Mouse (Mus musculus) liver, embryonic 18 days (tissue): Measurements from ENCODE around the gene Golt1a. TPM values are rescaled to one million over a fixed set of nuclear protein-coding genes. Genes with fewer than 3 reads are reported as not detected.

ENCODE experiments used
- polyA plus RNA-seq: library from polyadenylated mRNA; depleted of rRNA; stranded (reverse); fragments of >200 nt; gene quantifications from 2 replicates; pipeline ENCODE4 v1.2.3, GENCODE M21; 2012; rRNA removed

Golt1a gene
- 5.8 and 7.1 TPM in 2 replicates for polyA plus RNA-seq

GRCm38 (mm10) chr1:133309652-133310267 is at the start of gene Golt1a:
Gene Golt1a, plus strand, starts transcription at chr1:133309800.

GRCm38 (mm10) chr1:133321267-133321925 is 11.8 kb downstream of the Golt1a start, which contains the start of gene Kiss1:
Gene Kiss1, plus strand, starts transcription at chr1:133321875.

GRCm38 (mm10) chr1:133350210-133350609 is 40.6 kb downstream of the Golt1a start, which contains the start of gene Ren1:
Gene Ren1, plus strand, starts transcription at chr1:133350510.

DNA sequence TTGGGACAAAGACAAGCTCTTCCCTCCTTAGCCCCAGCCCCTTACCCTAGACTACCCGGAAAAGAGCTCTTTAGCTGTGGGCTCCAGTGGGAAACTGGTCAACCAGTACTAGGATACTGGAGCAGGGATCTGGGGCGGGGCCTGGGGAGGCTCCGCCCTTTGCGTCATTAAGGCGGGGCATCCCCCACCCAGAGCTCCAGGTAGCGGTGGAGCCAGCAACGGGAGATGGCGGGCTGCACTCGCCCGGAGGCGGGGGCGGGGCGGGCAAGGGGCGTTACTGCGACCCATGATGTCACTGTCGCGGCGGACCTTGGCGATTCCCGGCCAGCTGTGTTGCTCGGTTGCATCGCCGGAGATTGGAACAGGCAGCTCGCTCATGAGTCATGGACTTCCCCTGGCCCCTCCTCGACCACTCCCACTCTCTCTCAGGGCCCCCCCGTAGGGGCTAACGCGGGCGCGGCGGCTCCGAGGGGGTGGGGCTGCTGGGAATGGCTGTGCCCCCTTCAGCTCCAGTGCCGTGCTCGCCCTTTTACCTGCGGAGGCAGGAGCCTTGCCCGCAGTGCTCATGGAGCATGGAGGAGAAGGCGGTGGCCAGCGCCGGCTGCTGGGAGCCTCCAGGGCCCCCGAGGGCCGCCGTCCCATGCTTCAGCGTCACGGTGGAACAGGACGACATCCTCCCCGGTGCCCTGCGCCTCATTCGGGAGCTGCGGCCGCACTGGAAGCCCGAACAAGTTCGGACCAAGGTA is 53.8 kb downstream of the Golt1a start, which contains the start of gene Etnk2:
Gene Etnk2, plus strand, starts transcription at position 297 of the 746 bp plus-strand sequence.

Other genes with a start within 250 kb of the Golt1a start
- 27.0 and 27.7 TPM in 2 replicates for gene Ppp1r15b, start 178.7 kb upstream of the Golt1a start, polyA plus RNA-seq
- 3.6 and 3.8 TPM in 2 replicates for gene Plekha6, start 145.6 kb upstream of the Golt1a start, polyA plus RNA-seq
- not detected in 2 replicates for gene Kiss1, start 12.1 kb downstream of the Golt1a start, polyA plus RNA-seq
- 0.39 and 0.44 TPM in 2 replicates for gene Ren1, start 40.7 kb downstream of the Golt1a start, polyA plus RNA-seq
- gene Etnk2, start 53.8 kb downstream of the Golt1a start, polyA plus RNA-seq = 34.0 and 35.7 TPM in 2 replicates
- gene Sox13, start 114.6 kb downstream of the Golt1a start, polyA plus RNA-seq = 5.7 and 6.4 TPM in 2 replicates